Mouse (Mus musculus) intestine, embryonic 16.5 days (tissue): ENCODE results near the gene Obp2a. TPM values are rescaled to one million over a fixed set of nuclear protein-coding genes. Genes with fewer than 3 reads are reported as not detected.
A peak's percentile ranks its signal among the peaks of the same experiment; 100 is the strongest.
"Not testable (repeated sequence)": the region's sequence is repeated elsewhere in the genome, so short reads cannot be mapped to it uniquely, and the experiment has no call there.

Experiments
- ATAC-seq: fragments of 200-750 bp; cut with Nextera tagmentation; 2 replicates; pipeline ENCODE4 v1.8.0; 2017; ENCODE audit warnings: moderate TSS enrichment, moderate library complexity
- H3K27ac ChIP-seq: fragments of 300-500 bp; sonication (generic); 2 replicates; pipeline ENCODE4 v1.5.1; 2014; ENCODE audit warnings: mild to moderate bottlenecking, low read length
- H3K27me3 ChIP-seq: fragments of 300-500 bp; sonication (generic); replicated peaks from 2 replicates; pipeline ENCODE4 v1.6.1; 2014; ENCODE audit warnings: low read length, control low read depth, mixed read lengths; ENCODE audit not compliant: control insufficient read depth, insufficient read depth
- H3K36me3 ChIP-seq: fragments of 300-500 bp; sonication (generic); 2 replicates; pipeline ENCODE4 v1.6.1; 2014; ENCODE audit warnings: low read length, control low read depth; ENCODE audit not compliant: control insufficient read depth, insufficient read depth
- H3K4me1 ChIP-seq: fragments of 300-500 bp; sonication (generic); 2 replicates; pipeline ENCODE4 v1.6.1; 2014; ENCODE audit warnings: low read length, control low read depth, mixed read lengths; ENCODE audit not compliant: control insufficient read depth, insufficient read depth
- H3K4me2 ChIP-seq: fragments of 300-500 bp; sonication (generic); 2 replicates; pipeline ENCODE4 v1.6.1; 2014; ENCODE audit warnings: low read depth, low read length, control low read depth
- H3K4me3 ChIP-seq: fragments of 300-500 bp; sonication (generic); 2 replicates; pipeline ENCODE4 v1.5.1; 2014; ENCODE audit warnings: mild to moderate bottlenecking, low read length
- H3K9ac ChIP-seq: fragments of 300-500 bp; sonication (generic); 2 replicates; pipeline ENCODE4 v1.6.1; 2014; ENCODE audit warnings: low read depth, low read length
- H3K9me3 ChIP-seq: fragments of 300-500 bp; sonication (generic); 2 replicates; pipeline ENCODE4 v1.6.1; 2016; ENCODE audit warnings: low read length, control low read depth; ENCODE audit not compliant: control insufficient read depth
- WGBS: fragments of 180-500 bp; shearing (Covaris S2); extraction: QIAGEN DNeasy Blood & Tissue Kit; methylation state at CpG from one replicate; pipeline ENCODE4 v1.1.7; 2014; 5-methylcytosine and 5-hydroxymethylcytosine counted together
- polyA plus RNA-seq: library from polyadenylated mRNA; unstranded; fragments of >200 nt; fragmentation: Nextera tagmentation; extraction: Ambion mirVana; gene quantifications from 2 replicates; pipeline ENCODE4 v1.2.1, GENCODE M21; 2015

The Obp2a gene
- polyA plus RNA-seq, 1 experiment from 2014 or later: not detected

DNA sequence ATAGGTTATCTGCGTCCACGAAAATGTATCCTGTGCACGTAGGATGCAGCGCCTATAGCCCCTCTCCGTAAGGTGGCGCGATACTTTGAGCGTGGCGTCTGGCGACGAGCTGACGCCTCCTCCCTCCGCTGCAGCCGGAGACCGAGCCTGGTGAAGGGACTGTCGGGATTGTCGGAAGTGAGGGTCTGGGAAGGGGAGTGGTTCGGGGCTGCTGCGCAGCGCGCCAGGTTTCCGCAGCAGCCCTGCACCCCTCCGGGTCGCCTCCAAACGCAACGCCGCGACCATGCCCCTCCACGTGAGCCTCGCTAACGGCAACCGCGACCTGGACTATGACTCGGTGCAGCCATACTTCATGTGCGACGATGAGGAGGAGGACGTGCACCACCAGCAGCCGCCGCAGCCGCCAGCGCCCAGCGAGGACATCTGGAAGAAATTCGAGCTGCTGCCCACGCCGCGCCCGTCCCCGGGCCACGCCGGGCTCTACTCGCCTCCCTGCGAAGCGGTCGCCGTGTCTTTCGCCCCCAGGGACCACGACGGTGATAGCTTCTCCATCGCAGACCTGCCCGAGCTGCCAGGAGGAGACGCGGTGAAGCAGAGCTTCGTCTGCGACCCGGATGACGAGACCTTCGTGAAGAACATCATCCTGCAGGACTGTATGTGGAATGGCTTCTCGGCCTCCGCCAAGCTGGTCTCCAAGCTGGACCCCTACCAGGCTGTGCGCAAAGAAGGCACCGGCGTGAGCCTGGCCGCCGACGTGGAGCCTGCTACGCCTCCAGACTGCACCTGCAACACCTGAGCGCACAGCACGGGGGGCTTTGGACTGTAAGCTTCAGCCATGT, 7.0 kb downstream of the Obp2a start, which contains the start of gene Bmyc:
Gene Bmyc (plus strand): TSS at position 97 of the 839 bp plus-strand sequence.
- ATAC-seq: peak; percentile 91
- Histone ChIP-seq H3K4me2 (peak within 1 kb of the TSS; percentile 96), H3K9ac (peak within 1 kb of the TSS; percentile 85), H3K9me3 (no peaks in the 10 kb centered on the region), H3K4me1 (peaks cover 12% of the 10 kb centered on the region; the same call in 1 of the 2 replicates), H3K36me3 (no peaks in the 10 kb centered on the region), H3K4me3 (peak within 1 kb of the TSS; percentile 78), H3K27ac (peak within 1 kb of the TSS; percentile 86), H3K27me3 (no peaks in the 10 kb centered on the region)
- under 1% methylated on average over 78 of the region's 78 CpGs for WGBS

DNA sequence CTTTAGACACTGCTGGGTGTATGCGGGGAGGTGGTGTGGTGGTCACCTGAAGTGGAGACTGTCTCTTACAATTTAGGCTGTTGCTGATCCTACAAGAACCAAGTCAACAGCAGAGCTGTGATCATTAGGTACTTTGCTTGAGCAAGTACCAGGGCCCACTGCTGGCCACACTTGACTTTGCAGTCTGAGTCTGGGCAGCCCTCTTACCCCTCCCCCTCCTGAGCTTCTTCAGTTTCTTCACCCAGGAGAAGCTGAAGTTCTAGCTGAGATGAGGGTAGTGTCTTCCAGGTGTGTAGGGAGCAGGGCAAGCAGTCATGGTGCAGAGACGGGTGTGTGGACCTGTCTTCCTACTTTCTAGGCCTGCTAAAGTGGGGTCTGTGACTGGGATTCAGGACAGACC, 8.3 kb downstream of the Obp2a start:
- Histone ChIP-seq H3K27me3 (no peaks in the 10 kb centered on the region), H3K4me3 (0 out of 2 replicates have a peak overlapping the region, but pooled peaks have one; percentile 2), H3K36me3 (no peaks in the 10 kb centered on the region), H3K9ac (no peak overlapping the region), H3K4me1 (peaks cover 13% of the 10 kb centered on the region; the same call in 1 of the 2 replicates), H3K4me2 (peak overlapping the region; percentile 10; the same call in 1 of the 2 replicates), H3K27ac (no peak overlapping the region), H3K9me3 (no peaks in the 10 kb centered on the region)
- no peak for ATAC-seq
- 77% methylated on average over 2 of the region's 2 CpGs for WGBS

DNA sequence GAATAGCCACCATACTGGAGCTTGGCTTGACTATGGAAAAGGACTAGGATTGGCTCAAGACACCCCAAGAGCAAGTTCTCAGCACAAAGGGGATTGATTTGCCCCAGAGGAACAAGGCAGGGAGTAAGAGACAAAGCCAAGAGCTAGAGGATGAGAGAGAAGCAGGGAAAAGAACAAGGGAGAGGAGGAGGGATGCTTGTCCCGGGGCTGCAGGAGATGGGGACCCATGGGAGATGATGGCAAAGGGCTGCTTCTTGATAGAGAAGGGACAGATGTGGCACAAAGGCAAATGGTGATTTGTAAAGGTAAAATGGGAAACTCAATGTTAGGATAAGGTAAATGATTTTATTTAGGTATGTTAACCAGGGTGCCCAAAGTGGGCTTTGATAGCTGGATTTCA, 9.2 kb downstream of the Obp2a start:
- H3K4me3 ChIP-seq, H3K27me3 ChIP-seq, H3K9me3 ChIP-seq, H3K4me2 ChIP-seq, H3K27ac ChIP-seq, H3K36me3 ChIP-seq, ATAC-seq, H3K9ac ChIP-seq: not testable (repeated sequence)
- H3K4me1 ChIP-seq: peaks cover 13% of the 10 kb centered on the region; the same call in 1 of the 2 replicates
- WGBS: 92% methylated on average over 1 of the region's 1 CpGs

DNA sequence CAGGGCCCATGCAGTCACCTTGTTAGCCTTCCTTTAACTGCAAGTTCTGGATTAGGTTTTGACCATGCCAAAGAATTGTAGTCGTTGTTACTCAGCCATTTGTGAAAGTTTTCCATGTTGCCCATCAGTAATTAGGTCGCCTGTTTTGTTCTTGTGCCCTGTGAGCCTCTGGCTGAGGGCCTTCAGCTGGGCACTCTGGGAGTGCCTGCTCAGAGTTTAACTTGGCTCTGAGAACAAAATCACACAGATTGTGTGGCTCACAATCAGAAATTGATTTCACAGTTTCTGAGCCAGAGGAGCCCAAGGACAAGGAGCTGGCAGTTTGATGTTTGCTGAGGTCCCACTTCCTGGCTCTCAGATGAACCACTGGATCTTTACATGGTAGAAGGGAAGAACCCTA, 9.9 kb downstream of the Obp2a start:
- H3K4me1 ChIP-seq: peaks cover 13% of the 10 kb centered on the region; the same call in 1 of the 2 replicates
- H3K9me3 ChIP-seq, H3K4me2 ChIP-seq, H3K27me3 ChIP-seq, H3K9ac ChIP-seq, H3K4me3 ChIP-seq, ATAC-seq, H3K27ac ChIP-seq, H3K36me3 ChIP-seq: not testable (repeated sequence)
- 69% methylated on average over 2 of the region's 2 CpGs for WGBS

DNA sequence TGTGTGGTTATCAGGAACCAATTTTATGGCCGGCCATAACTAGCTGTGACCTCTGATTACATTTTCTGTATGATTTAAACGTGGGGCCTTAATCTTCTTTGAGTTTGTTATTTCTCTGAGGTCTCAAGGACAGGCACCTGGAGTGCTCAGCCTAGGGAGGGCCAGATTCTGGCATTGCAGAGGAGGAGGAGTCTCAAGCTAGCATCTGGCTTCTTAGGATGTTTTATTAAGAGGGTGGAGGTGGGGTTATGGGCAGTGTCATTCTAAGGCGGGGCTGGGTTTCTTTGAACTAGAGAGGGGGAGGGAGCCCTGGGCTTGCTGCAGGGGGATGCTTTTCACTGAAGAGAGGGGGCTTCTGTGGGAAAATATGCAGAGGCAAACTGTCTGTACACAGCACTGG, 11.8 kb downstream of the Obp2a start:
- peaks cover 13% of the 10 kb centered on the region; the same call in 1 of the 2 replicates for H3K4me1 ChIP-seq
- WGBS: 3% methylated on average over 3 of the region's 3 CpGs
- H3K4me2 ChIP-seq, H3K9me3 ChIP-seq, H3K4me3 ChIP-seq, H3K36me3 ChIP-seq, H3K27ac ChIP-seq, H3K9ac ChIP-seq, H3K27me3 ChIP-seq: not testable (repeated sequence)
- peak; percentile 74 for ATAC-seq

DNA sequence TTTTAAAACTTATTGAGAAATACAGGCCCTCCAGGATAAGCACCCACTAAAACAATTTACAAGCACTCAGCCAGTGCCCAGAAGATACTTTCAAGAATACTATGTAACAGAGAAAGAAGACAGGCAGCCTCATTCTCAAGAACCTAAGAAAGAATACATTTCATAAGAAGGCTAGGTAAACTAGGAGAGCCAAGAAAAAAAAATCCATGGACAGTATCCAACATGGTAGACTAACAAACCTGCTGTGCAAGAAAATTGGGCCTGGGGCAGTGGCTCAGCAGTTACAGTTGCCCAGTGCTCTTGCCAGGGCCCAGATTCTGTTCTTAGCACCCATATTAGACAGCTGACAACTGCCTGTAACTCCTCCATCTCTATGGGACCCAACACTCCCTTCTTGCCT, 17.4 kb downstream of the Obp2a start:
- Histone ChIP-seq H3K4me3 (no peak overlapping the region), H3K27ac (no peak overlapping the region), H3K4me2 (no peak overlapping the region), H3K9me3 (0 out of 2 replicates have a peak, but pooled peaks cover 4% of the 10 kb centered on the region), H3K36me3 (no peaks in the 10 kb centered on the region), H3K4me1 (no peaks in the 10 kb centered on the region), H3K9ac (no peak overlapping the region), H3K27me3 (no peaks in the 10 kb centered on the region)
- ATAC-seq: no peak

DNA sequence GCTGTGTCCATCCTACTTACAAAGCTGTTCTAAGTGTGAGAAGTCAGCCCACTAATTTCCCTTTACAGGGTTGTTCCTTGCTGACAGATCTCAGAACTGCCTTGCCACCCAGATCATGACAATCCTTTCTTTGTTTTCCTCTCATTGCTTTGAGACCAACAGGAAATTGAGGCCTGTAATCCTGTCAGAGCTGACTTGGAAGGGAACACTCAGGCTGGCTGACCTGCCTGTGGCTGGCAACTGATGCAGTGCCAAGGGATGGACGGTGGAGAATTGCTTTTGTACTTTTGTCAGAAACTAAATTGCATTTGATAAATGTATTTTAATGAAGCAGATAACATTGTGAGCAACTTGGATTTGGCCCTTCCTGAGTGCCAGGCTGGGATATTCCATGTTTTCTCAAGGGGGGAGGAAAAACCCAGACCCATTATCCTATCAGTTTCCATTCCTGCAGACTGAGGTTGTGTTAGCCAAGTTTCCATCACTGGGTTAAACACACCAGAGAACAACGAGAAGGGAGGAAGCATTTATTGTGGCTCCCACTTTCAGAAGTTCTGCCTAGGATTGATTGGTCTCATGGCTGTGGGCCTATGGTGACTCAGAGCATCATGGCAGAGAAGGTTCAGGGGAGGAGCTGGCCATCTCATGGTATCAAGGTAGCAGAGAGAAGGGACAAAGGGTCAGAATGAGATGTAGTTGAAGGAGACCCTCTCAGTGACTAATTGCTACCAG, 33.5 kb downstream of the Obp2a start:
- Histone ChIP-seq H3K27ac (no peak overlapping the region), H3K4me3 (no peak overlapping the region), H3K36me3 (no peaks in the 10 kb centered on the region), H3K4me1 (no peaks in the 10 kb centered on the region), H3K27me3 (no peaks in the 10 kb centered on the region), H3K9ac (no peak overlapping the region), H3K9me3 (no peaks in the 10 kb centered on the region), H3K4me2 (no peak overlapping the region)
- 59% methylated on average over 2 of the region's 2 CpGs for WGBS
- ATAC-seq: no peak

DNA sequence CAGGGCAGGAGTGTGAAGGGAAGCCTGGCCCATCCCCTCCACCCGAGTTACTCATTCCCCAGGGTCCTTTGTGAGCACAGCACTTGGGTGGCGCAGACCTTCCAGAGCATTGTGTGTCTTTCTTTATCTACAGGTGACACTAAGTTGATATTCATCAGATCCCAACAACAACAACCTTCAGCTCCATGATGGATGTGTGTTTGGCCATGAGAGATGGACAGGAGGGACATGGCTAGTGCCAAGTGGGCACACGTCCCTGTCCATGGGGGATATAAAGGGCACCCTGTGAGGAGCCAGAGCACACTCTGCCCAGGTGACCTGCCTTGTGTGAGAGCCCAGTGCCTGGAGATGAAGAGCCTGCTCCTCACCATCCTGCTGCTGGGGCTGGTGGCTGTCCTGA, 36.9 kb downstream of the Obp2a start, which contains the start of gene Obp2b:
Gene Obp2b (plus strand): TSS at position 301 of the 400 bp plus-strand sequence.
- H3K9ac ChIP-seq, H3K36me3 ChIP-seq, H3K9me3 ChIP-seq, H3K4me1 ChIP-seq, H3K27me3 ChIP-seq, H3K27ac ChIP-seq, H3K4me2 ChIP-seq, H3K4me3 ChIP-seq, ATAC-seq: not testable (repeated sequence)
- WGBS: 71% methylated on average over 3 of the region's 3 CpGs

DNA sequence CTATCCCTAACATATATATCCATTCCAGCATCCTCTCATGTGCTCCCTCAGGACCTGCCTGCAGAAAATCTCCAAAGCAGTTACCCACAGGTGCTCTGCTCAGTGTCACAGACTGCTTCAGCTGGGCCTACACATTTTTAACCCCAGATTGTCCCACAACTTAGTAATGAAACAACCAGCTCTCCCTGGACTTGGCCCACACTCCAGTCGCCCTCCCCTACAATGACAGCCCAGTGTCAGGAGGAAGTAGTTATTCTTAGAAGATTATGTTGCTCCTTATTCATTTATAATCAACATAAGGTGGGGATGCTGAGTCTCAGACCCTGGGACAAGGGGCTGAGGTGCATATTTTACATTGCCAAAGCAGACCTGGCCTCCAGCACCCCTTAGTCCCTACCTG, 41.8 kb downstream of the Obp2a start:
- no peak overlapping the region for H3K4me2 ChIP-seq
- no peaks in the 10 kb centered on the region for H3K9me3 ChIP-seq
- WGBS: 90% methylated on average over 1 of the region's 1 CpGs
- no peak overlapping the region for H3K27ac ChIP-seq
- no peak overlapping the region for H3K4me3 ChIP-seq
- H3K4me1 ChIP-seq: no peaks in the 10 kb centered on the region
- H3K27me3 ChIP-seq: no peaks in the 10 kb centered on the region
- no peak for ATAC-seq
- no peak overlapping the region for H3K9ac ChIP-seq
- no peaks in the 10 kb centered on the region for H3K36me3 ChIP-seq
